Mouse (Mus musculus): ENCODE data around the gene Herc2. TPM values are rescaled to one million over a fixed set of nuclear protein-coding genes. Genes with fewer than 3 reads are reported as not detected.

Gene Herc2
- total and polyA plus RNA-seq, 2 experiments from 2014 or later = 41.8 to 89.2 TPM

- no peak overlapping the region for H3K4me2 ChIP-seq (ENCODE audit: low read depth, low read length)
- H3K36me3 ChIP-seq (ENCODE audit: insufficient read depth, low read length) = peaks cover 53% of the 10 kb centered on the region
- H3K27me3 ChIP-seq (ENCODE audit: insufficient read depth, low read length) = no peaks in the 10 kb centered on the region
- H3K27ac ChIP-seq = no peak overlapping the region
- H3K9ac ChIP-seq (replicated peaks; ENCODE audit: low read length) = no peak overlapping the region
- WGBS = 58% methylated on average over 5 of the region's 5 CpGs
- no peaks in the 10 kb centered on the region for H3K4me1 ChIP-seq (ENCODE audit: insufficient read depth, low read length)
- H3K4me3 ChIP-seq (ENCODE audit: low read length) = no peak overlapping the region
- no peaks in the 10 kb centered on the region for H3K9me3 ChIP-seq (ENCODE audit: low read length)
- ATAC-seq (no peak), DNase-seq (ENCODE audit: low spot score) (no peak)
- no peak for TF ChIP-seq CTCF (IDR thresholded peaks at IDR 0.05; ENCODE audit: low read depth)
Measured at GRCm38 (mm10) chr7:56102293-56102847, 52.4 kb downstream of the Herc2 start.

- Histone ChIP-seq H3K4me2 (ENCODE audit: low read depth, low read length) (no peak overlapping the region), H3K36me3 (ENCODE audit: insufficient read depth, low read length) (peaks cover 28% of the 10 kb centered on the region), H3K27ac (no peak overlapping the region), H3K4me1 (ENCODE audit: insufficient read depth, low read length) (no peaks in the 10 kb centered on the region), H3K27me3 (ENCODE audit: insufficient read depth, low read length) (no peaks in the 10 kb centered on the region), H3K9me3 (ENCODE audit: low read length) (no peaks in the 10 kb centered on the region), H3K9ac (replicated peaks; ENCODE audit: low read length) (no peak overlapping the region), H3K4me3 (ENCODE audit: low read length) (no peak overlapping the region)
- no peak for TF ChIP-seq CTCF (IDR thresholded peaks at IDR 0.05; ENCODE audit: low read depth)
- ATAC-seq (no peak), DNase-seq (ENCODE audit: low spot score) (no peak)
- 90% methylated on average over 6 of the region's 6 CpGs for WGBS
Measured at GRCm38 (mm10) chr7:56112999-56113398, 63.0 kb downstream of the Herc2 start.

- H3K9ac ChIP-seq (replicated peaks; ENCODE audit: low read length) = no peak overlapping the region
- H3K4me2 ChIP-seq (ENCODE audit: low read depth, low read length) = no peak overlapping the region
- no peaks in the 10 kb centered on the region for H3K4me1 ChIP-seq (ENCODE audit: insufficient read depth, low read length)
- peaks cover 28% of the 10 kb centered on the region for H3K36me3 ChIP-seq (ENCODE audit: insufficient read depth, low read length)
- no peak overlapping the region for H3K4me3 ChIP-seq (ENCODE audit: low read length)
- H3K9me3 ChIP-seq (ENCODE audit: low read length) = no peaks in the 10 kb centered on the region
- 74% methylated on average over 1 of the region's 1 CpGs for WGBS
- H3K27ac ChIP-seq = no peak overlapping the region
- no peak for ATAC-seq
- no peaks in the 10 kb centered on the region for H3K27me3 ChIP-seq (ENCODE audit: insufficient read depth, low read length)
- no peak for DNase-seq (ENCODE audit: low spot score)
- TF ChIP-seq CTCF (IDR thresholded peaks at IDR 0.05; ENCODE audit: low read depth) = no peak
Measured at GRCm38 (mm10) chr7:56114148-56114547, 64.2 kb downstream of the Herc2 start.

- H3K4me2 ChIP-seq (ENCODE audit: low read depth, low read length) = no peak overlapping the region
- no peaks in the 10 kb centered on the region for H3K9me3 ChIP-seq (ENCODE audit: low read length)
- WGBS = 87% methylated on average over 7 of the region's 7 CpGs
- peaks cover 16% of the 10 kb centered on the region; the same call in 1 of the 2 replicates for H3K36me3 ChIP-seq (ENCODE audit: insufficient read depth, low read length)
- no peak overlapping the region for H3K9ac ChIP-seq (replicated peaks; ENCODE audit: low read length)
- no peak overlapping the region for H3K4me3 ChIP-seq (ENCODE audit: low read length)
- ATAC-seq = no peak
- TF ChIP-seq CTCF (IDR thresholded peaks at IDR 0.05; ENCODE audit: low read depth) = no peak
- DNase-seq (ENCODE audit: low spot score) = no peak
- no peaks in the 10 kb centered on the region for H3K4me1 ChIP-seq (ENCODE audit: insufficient read depth, low read length)
- no peaks in the 10 kb centered on the region for H3K27me3 ChIP-seq (ENCODE audit: insufficient read depth, low read length)
- no peak overlapping the region for H3K27ac ChIP-seq
Measured at GRCm38 (mm10) chr7:56120968-56121367, 71.0 kb downstream of the Herc2 start.

GRCm38 (mm10) chr7:56121425-56121824 is 71.4 kb downstream of the Herc2 start:
- no peaks in the 10 kb centered on the region for H3K9me3 ChIP-seq (ENCODE audit: low read length)
- H3K4me3 ChIP-seq (ENCODE audit: low read length) = no peak overlapping the region
- no peaks in the 10 kb centered on the region for H3K4me1 ChIP-seq (ENCODE audit: insufficient read depth, low read length)
- ATAC-seq (no peak), DNase-seq (ENCODE audit: low spot score) (no peak)
- no peak overlapping the region for H3K9ac ChIP-seq (replicated peaks; ENCODE audit: low read length)
- no peak for TF ChIP-seq CTCF (IDR thresholded peaks at IDR 0.05; ENCODE audit: low read depth)
- 96% methylated on average over 5 of the region's 5 CpGs for WGBS
- H3K27me3 ChIP-seq (ENCODE audit: insufficient read depth, low read length) = no peaks in the 10 kb centered on the region
- peaks cover 19% of the 10 kb centered on the region; the same call in 1 of the 2 replicates for H3K36me3 ChIP-seq (ENCODE audit: insufficient read depth, low read length)
- no peak overlapping the region for H3K4me2 ChIP-seq (ENCODE audit: low read depth, low read length)
- H3K27ac ChIP-seq = no peak overlapping the region

GRCm38 (mm10) chr7:56128080-56128479 is 78.1 kb downstream of the Herc2 start:
- Histone ChIP-seq H3K4me3 (ENCODE audit: low read length) (no peak overlapping the region), H3K36me3 (ENCODE audit: insufficient read depth, low read length) (peaks cover 32% of the 10 kb centered on the region; the same call in 1 of the 2 replicates), H3K4me2 (ENCODE audit: low read depth, low read length) (no peak overlapping the region), H3K27me3 (ENCODE audit: insufficient read depth, low read length) (no peaks in the 10 kb centered on the region), H3K4me1 (ENCODE audit: insufficient read depth, low read length) (no peaks in the 10 kb centered on the region), H3K9me3 (ENCODE audit: low read length) (no peaks in the 10 kb centered on the region), H3K27ac (no peak overlapping the region), H3K9ac (replicated peaks; ENCODE audit: low read length) (no peak overlapping the region)
- WGBS = 97% methylated on average over 3 of the region's 3 CpGs
- no peak for DNase-seq (ENCODE audit: low spot score)
- ATAC-seq = no peak
- TF ChIP-seq CTCF (IDR thresholded peaks at IDR 0.05; ENCODE audit: low read depth) = no peak

- Histone ChIP-seq H3K27me3 (ENCODE audit: insufficient read depth, low read length) (no peaks in the 10 kb centered on the region), H3K9ac (replicated peaks; ENCODE audit: low read length) (no peak overlapping the region), H3K36me3 (ENCODE audit: insufficient read depth, low read length) (peaks cover 36% of the 10 kb centered on the region; the same call in 1 of the 2 replicates), H3K4me2 (ENCODE audit: low read depth, low read length) (no peak overlapping the region), H3K4me3 (ENCODE audit: low read length) (no peak overlapping the region), H3K4me1 (ENCODE audit: insufficient read depth, low read length) (no peaks in the 10 kb centered on the region), H3K9me3 (ENCODE audit: low read length) (no peaks in the 10 kb centered on the region), H3K27ac (no peak overlapping the region)
- 92% methylated on average over 3 of the region's 3 CpGs for WGBS
- no peak for TF ChIP-seq CTCF (IDR thresholded peaks at IDR 0.05; ENCODE audit: low read depth)
- DNase-seq (ENCODE audit: low spot score) (no peak), ATAC-seq (no peak)
Measured at GRCm38 (mm10) chr7:56129577-56129976, 79.6 kb downstream of the Herc2 start.
